Mouse (Mus musculus): ENCODE results near the gene Nt5c1b. TPM values are rescaled to one million over a fixed set of nuclear protein-coding genes. Genes with fewer than 3 reads are reported as not detected.
A peak's percentile ranks its signal among the peaks of the same experiment; 100 is the strongest.

The Nt5c1b gene
- total RNA-seq (2014; rRNA removed) (0.38 TPM in 1 of 2 replicates, not detected in the other), polyA plus RNA-seq (2015; fragmentation: Nextera tagmentation; extraction: Ambion mirVana) (not detected in 2 replicates)

- Histone ChIP-seq H3K27me3 (ENCODE audit: insufficient read depth, low read length) (no peaks in the 10 kb centered on the region), H3K4me2 (ENCODE audit: low read depth) (no peak within 1 kb of the TSS), H3K4me3 (ENCODE audit: low read depth, low read length) (no peak within 1 kb of the TSS), H3K27ac (ENCODE audit: low read depth, low read length) (no peak within 1 kb of the TSS), H3K36me3 (ENCODE audit: insufficient read depth) (no peaks in the 10 kb centered on the region), H3K9me3 (ENCODE audit: low read length) (no peaks in the 10 kb centered on the region), H3K9ac (no peak within 1 kb of the TSS), H3K4me1 (ENCODE audit: insufficient read depth) (no peaks in the 10 kb centered on the region)
- DNase-seq (no peak), ATAC-seq (no peak)
- WGBS, result 75% methylated on average over 3 of the region's 3 CpGs
- TF ChIP-seq CTCF (IDR thresholded peaks at IDR 0.05; ENCODE audit: low read depth), result no peak
Measured at GRCm38 (mm10) chr12:10369673-10370072, at the start of gene Nt5c1b. TSS of gene Nt5c1b (plus strand) at chr12:10369973.

- ATAC-seq, result no peak; the same call in 1 of the 2 replicates
- Histone ChIP-seq H3K9me3 (ENCODE audit: low read length) (no peaks in the 10 kb centered on the region), H3K9ac (no peak overlapping the region), H3K27me3 (ENCODE audit: insufficient read depth, low read length) (no peaks in the 10 kb centered on the region), H3K27ac (ENCODE audit: low read depth, low read length) (no peak overlapping the region), H3K4me1 (ENCODE audit: insufficient read depth) (no peaks in the 10 kb centered on the region), H3K36me3 (ENCODE audit: insufficient read depth) (no peaks in the 10 kb centered on the region), H3K4me3 (ENCODE audit: low read depth, low read length) (no peak overlapping the region), H3K4me2 (ENCODE audit: low read depth) (no peak overlapping the region)
- TF ChIP-seq CTCF (IDR thresholded peaks at IDR 0.05; ENCODE audit: low read depth), result no peak
- DNase-seq, result peak; percentile 3
- 69% methylated on average over 10 of the region's 10 CpGs for WGBS
Measured at GRCm38 (mm10) chr12:10327651-10328050, 42.1 kb upstream of the Nt5c1b start.

- TF ChIP-seq CTCF (IDR thresholded peaks at IDR 0.05; ENCODE audit: low read depth), result no peak
- Histone ChIP-seq H3K9ac (no peak overlapping the region), H3K4me1 (ENCODE audit: insufficient read depth) (no peaks in the 10 kb centered on the region), H3K4me3 (ENCODE audit: low read depth, low read length) (no peak overlapping the region), H3K27me3 (ENCODE audit: insufficient read depth, low read length) (no peaks in the 10 kb centered on the region), H3K9me3 (ENCODE audit: low read length) (no peaks in the 10 kb centered on the region), H3K27ac (ENCODE audit: low read depth, low read length) (no peak overlapping the region), H3K4me2 (ENCODE audit: low read depth) (no peak overlapping the region), H3K36me3 (ENCODE audit: insufficient read depth) (no peaks in the 10 kb centered on the region)
- 92% methylated on average over 2 of the region's 2 CpGs for WGBS
- DNase-seq, result no peak
- no peak for ATAC-seq
Measured at GRCm38 (mm10) chr12:10329460-10329859, 40.3 kb upstream of the Nt5c1b start.

GRCm38 (mm10) chr12:10340604-10341003, 29.2 kb upstream of the Nt5c1b start:
- DNase-seq (no peak), ATAC-seq (no peak)
- no peak overlapping the region for H3K9ac ChIP-seq
- no peak for TF ChIP-seq CTCF (IDR thresholded peaks at IDR 0.05; ENCODE audit: low read depth)
- no peak overlapping the region for H3K4me3 ChIP-seq (ENCODE audit: low read depth, low read length)
- no peak overlapping the region for H3K27ac ChIP-seq (ENCODE audit: low read depth, low read length)
- H3K4me1 ChIP-seq (ENCODE audit: insufficient read depth), result no peaks in the 10 kb centered on the region
- no peaks in the 10 kb centered on the region for H3K27me3 ChIP-seq (ENCODE audit: insufficient read depth, low read length)
- WGBS, result 91% methylated on average over 5 of the region's 5 CpGs
- no peaks in the 10 kb centered on the region for H3K9me3 ChIP-seq (ENCODE audit: low read length)
- H3K36me3 ChIP-seq (ENCODE audit: insufficient read depth), result no peaks in the 10 kb centered on the region
- no peak overlapping the region for H3K4me2 ChIP-seq (ENCODE audit: low read depth)

- Histone ChIP-seq H3K27me3 (ENCODE audit: insufficient read depth, low read length) (no peaks in the 10 kb centered on the region), H3K4me2 (ENCODE audit: low read depth) (no peak overlapping the region), H3K4me3 (ENCODE audit: low read depth, low read length) (no peak overlapping the region), H3K36me3 (ENCODE audit: insufficient read depth) (no peaks in the 10 kb centered on the region), H3K4me1 (ENCODE audit: insufficient read depth) (no peaks in the 10 kb centered on the region), H3K9ac (no peak overlapping the region), H3K27ac (ENCODE audit: low read depth, low read length) (no peak overlapping the region), H3K9me3 (ENCODE audit: low read length) (no peaks in the 10 kb centered on the region)
- TF ChIP-seq CTCF (IDR thresholded peaks at IDR 0.05; ENCODE audit: low read depth), result no peak
- WGBS, result 56% methylated on average over 3 of the region's 3 CpGs
- DNase-seq (no peak), ATAC-seq (no peak)
Measured at GRCm38 (mm10) chr12:10350706-10351105, 19.1 kb upstream of the Nt5c1b start.

- H3K4me1 ChIP-seq (ENCODE audit: insufficient read depth), result no peaks in the 10 kb centered on the region
- H3K27ac ChIP-seq (ENCODE audit: low read depth, low read length), result no peak overlapping the region
- H3K27me3 ChIP-seq (ENCODE audit: insufficient read depth, low read length), result no peaks in the 10 kb centered on the region
- H3K4me2 ChIP-seq (ENCODE audit: low read depth), result no peak overlapping the region
- no peak for TF ChIP-seq CTCF (IDR thresholded peaks at IDR 0.05; ENCODE audit: low read depth)
- H3K9me3 ChIP-seq (ENCODE audit: low read length), result no peaks in the 10 kb centered on the region
- no peaks in the 10 kb centered on the region for H3K36me3 ChIP-seq (ENCODE audit: insufficient read depth)
- H3K4me3 ChIP-seq (ENCODE audit: low read depth, low read length), result no peak overlapping the region
- WGBS, result 65% methylated on average over 6 of the region's 6 CpGs
- H3K9ac ChIP-seq, result no peak overlapping the region
- DNase-seq, result no peak
- ATAC-seq, result no peak
Measured at GRCm38 (mm10) chr12:10357756-10358155, 12.0 kb upstream of the Nt5c1b start.

GRCm38 (mm10) chr12:10390671-10391441, 21.1 kb downstream of the Nt5c1b start, which contains the start of gene Rdh14:
TSS of gene Rdh14 (plus strand) at chr12:10390772.
- Histone ChIP-seq H3K27me3 (ENCODE audit: insufficient read depth, low read length) (no peaks in the 10 kb centered on the region), H3K9ac (peak within 1 kb of the TSS; percentile 97), H3K9me3 (ENCODE audit: low read length) (no peaks in the 10 kb centered on the region), H3K27ac (ENCODE audit: low read depth, low read length) (peak within 1 kb of the TSS; percentile 80), H3K36me3 (ENCODE audit: insufficient read depth) (0 out of 2 replicates have a peak, but pooled peaks cover 7% of the 10 kb centered on the region), H3K4me2 (ENCODE audit: low read depth) (peak within 1 kb of the TSS; percentile 88), H3K4me1 (ENCODE audit: insufficient read depth) (peaks cover 12% of the 10 kb centered on the region; the same call in 1 of the 2 replicates), H3K4me3 (ENCODE audit: low read depth, low read length) (peak within 1 kb of the TSS; percentile 74)
- peak; percentile 93 for DNase-seq
- peak; percentile 99 for ATAC-seq
- TF ChIP-seq CTCF (IDR thresholded peaks at IDR 0.05; ENCODE audit: low read depth), result peak; percentile 81
- WGBS, result under 1% methylated on average over 53 of the region's 53 CpGs
